Mouse (Mus musculus) embryonic facial prominence, embryonic 14.5 days (tissue): ENCODE measurements at regions not wholly inside any gene's neighbourhood (a gene's known extent, or its start where the extent isn't known, plus 50 kb on each side); places are given as distances from the start of the nearest gene placed in this dataset.

ENCODE experiments used
- ATAC-seq: fragments of 200-750 bp; cut with Nextera tagmentation; 2 replicates; pipeline ENCODE4 v1.8.0; 2017; ENCODE audit warnings: low read depth, moderate number of reproducible peaks, moderate TSS enrichment
- DNase-seq: peaks from one replicate; pipeline ENCODE4 v3.0.0-alpha.2; 2015; ENCODE audit warnings: low spot score
- H3K27ac ChIP-seq: fragments of 300-500 bp; sonication (generic); replicated peaks from 2 replicates; pipeline ENCODE4 v1.5.1; 2014; ENCODE audit warnings: low read depth, mild to moderate bottlenecking, low read length, moderate library complexity
- H3K27me3 ChIP-seq: fragments of 300-500 bp; sonication (generic); replicated peaks from 2 replicates; pipeline ENCODE4 v1.6.1; 2014; ENCODE audit warnings: low read length; ENCODE audit not compliant: control insufficient read depth, insufficient read depth
- H3K36me3 ChIP-seq: fragments of 300-500 bp; sonication (generic); 2 replicates; pipeline ENCODE4 v1.6.1; 2014; ENCODE audit warnings: low read length, mixed read lengths; ENCODE audit not compliant: control insufficient read depth, insufficient read depth
- H3K4me1 ChIP-seq: fragments of 300-500 bp; sonication (generic); 2 replicates; pipeline ENCODE4 v1.6.1; 2014; ENCODE audit warnings: antibody characterized with exemption, low read length; ENCODE audit not compliant: control insufficient read depth, insufficient read depth
- H3K4me2 ChIP-seq: fragments of 300-500 bp; sonication (generic); 2 replicates; pipeline ENCODE4 v1.6.1; 2014; ENCODE audit warnings: low read depth, mild to moderate bottlenecking, low read length, moderate library complexity, mixed read lengths
- H3K4me3 ChIP-seq: fragments of 300-500 bp; sonication (generic); 2 replicates; pipeline ENCODE4 v1.5.1; 2014; ENCODE audit warnings: low read depth, mild to moderate bottlenecking, low read length
- H3K9ac ChIP-seq: fragments of 300-500 bp; sonication (generic); 2 replicates; pipeline ENCODE4 v1.6.1; 2014; ENCODE audit warnings: low read depth, mild to moderate bottlenecking, low read length, moderate library complexity, mixed read lengths
- H3K9me3 ChIP-seq: fragments of 300-500 bp; sonication (generic); 2 replicates; pipeline ENCODE4 v1.6.1; 2016; ENCODE audit warnings: low read length; ENCODE audit not compliant: control insufficient read depth
- WGBS: fragments of 180-500 bp; shearing (Covaris S2); extraction: QIAGEN DNeasy Blood & Tissue Kit; methylation state at CpG from one replicate; pipeline ENCODE4 v1.1.7; 2014; 5-methylcytosine and 5-hydroxymethylcytosine counted together

DNA sequence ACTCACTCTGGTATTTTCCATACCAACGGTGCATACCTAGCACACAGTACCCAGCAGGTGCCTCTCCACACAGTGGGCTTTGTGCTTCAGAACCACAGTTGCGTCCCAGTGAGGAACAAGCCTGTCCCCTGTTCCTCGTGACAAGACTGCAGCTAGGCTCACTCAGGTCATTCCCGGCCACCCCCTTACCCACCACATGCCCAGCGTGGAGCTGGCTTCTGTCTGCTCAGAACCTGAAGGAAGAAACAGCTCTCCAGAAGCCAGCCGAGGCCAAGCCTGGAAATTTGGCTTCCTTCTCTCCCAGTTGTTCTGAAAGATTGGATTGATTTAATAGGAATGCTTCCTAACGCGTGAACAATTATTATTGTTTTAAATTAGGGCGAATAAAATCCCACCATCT, 118.1 kb upstream of the Zmiz1 start:
- Histone ChIP-seq H3K9me3 (no peaks in the 10 kb centered on the region), H3K9ac (no peak overlapping the region), H3K4me2 (no peak overlapping the region), H3K36me3 (no peaks in the 10 kb centered on the region), H3K4me3 (no peak overlapping the region), H3K4me1 (peaks cover 41% of the 10 kb centered on the region), H3K27me3 (no peaks in the 10 kb centered on the region), H3K27ac (no peak overlapping the region)
- WGBS = 69% methylated on average over 9 of the region's 9 CpGs
- ATAC-seq = no peak
- no peak for DNase-seq

DNA sequence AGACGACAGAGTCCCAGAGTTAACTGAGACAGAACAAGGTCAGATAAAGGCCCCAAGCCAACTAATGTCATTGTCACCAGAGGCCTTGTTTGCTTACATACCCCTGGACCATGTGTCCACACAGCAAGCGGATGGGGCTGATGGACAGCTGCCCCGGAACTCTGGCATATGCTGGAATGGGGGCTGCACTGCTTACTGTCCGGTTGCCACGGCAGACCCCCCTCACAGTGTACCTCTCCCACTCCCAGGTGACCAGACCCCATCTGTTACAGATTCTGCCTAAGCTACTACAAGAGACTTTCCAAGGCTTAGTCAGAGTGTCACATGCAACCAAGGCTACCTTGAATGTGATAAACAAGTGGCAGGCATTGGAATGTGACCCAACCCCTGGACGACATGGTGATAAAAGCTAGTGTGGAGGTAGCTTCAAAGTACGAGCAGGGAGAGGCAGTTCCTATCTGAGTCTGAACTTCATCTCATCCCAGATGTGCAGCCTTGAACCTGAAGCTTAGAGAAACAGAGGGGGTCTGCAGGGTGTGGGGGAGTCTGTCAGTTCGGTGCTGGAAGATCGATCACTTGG, 117.0 kb upstream of the Zmiz1 start:
- no peaks in the 10 kb centered on the region for H3K36me3 ChIP-seq
- no peaks in the 10 kb centered on the region for H3K27me3 ChIP-seq
- H3K27ac ChIP-seq = no peak overlapping the region
- DNase-seq (no peak), ATAC-seq (no peak)
- no peaks in the 10 kb centered on the region for H3K9me3 ChIP-seq
- 69% methylated on average over 9 of the region's 9 CpGs for WGBS
- no peak overlapping the region for H3K9ac ChIP-seq
- no peak overlapping the region for H3K4me3 ChIP-seq
- H3K4me2 ChIP-seq = no peak overlapping the region
- peaks cover 45% of the 10 kb centered on the region for H3K4me1 ChIP-seq

DNA sequence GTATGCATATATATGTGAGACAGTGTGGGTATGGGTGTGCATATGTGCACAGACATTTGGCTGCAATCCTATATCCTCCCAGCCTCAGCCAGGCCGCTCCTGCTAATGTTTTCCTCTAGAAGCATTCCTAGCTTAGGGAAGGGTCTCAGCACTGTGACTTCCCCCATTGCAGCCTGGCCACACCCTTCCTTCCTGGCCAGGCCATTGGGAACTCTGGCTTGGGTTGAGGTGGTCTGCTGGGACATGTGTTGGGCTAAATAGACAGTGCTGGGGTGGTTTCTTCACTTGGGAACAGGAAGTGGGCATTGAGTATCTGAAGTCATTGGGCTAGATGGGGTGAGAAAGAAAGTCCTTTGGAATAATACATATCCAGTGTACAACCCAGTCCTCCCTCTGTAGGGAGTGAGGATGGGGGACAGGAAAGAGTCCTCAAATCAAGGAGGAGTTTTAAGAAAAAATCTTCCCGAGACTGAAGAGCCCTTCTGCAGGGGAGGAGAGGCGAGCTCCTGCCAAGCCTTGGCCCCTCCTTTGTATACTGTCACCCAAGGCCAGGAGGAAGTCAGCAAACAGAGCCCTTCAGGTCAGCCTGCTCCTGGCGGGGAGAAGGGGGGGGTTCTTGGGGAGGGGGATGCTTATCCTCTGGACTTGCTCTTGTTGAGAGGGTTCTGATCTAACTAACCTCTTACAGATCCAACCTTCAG, 116.0 kb upstream of the Zmiz1 start:
- Histone ChIP-seq H3K36me3 (no peaks in the 10 kb centered on the region), H3K4me2 (no peak overlapping the region), H3K4me1 (peaks cover 39% of the 10 kb centered on the region), H3K4me3 (no peak overlapping the region), H3K27ac (no peak overlapping the region; the same call in 1 of the 2 replicates), H3K27me3 (no peaks in the 10 kb centered on the region), H3K9me3 (no peaks in the 10 kb centered on the region), H3K9ac (no peak overlapping the region)
- DNase-seq = no peak
- ATAC-seq = no peak
- 25% methylated on average over 4 of the region's 4 CpGs for WGBS

DNA sequence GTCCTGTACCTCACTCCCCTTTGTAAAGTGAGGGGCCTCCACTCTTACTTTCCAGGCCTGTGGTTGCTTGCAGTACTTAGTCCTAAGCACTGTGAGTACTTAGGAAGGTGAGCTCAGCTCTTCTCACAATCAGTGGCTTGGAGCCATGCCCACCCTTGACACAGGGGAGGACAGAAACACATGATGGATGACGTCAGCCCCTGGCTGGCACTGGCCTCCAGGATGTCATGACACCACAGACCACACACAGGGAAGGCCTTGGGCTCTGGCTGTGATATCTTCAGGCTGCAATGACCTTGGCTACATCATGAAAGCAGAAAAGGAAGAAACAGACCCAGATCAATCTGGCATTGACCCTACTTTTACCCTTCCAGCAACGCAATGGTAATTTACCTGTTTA, 113.0 kb upstream of the Zmiz1 start:
- H3K9ac ChIP-seq = no peak overlapping the region
- H3K9me3 ChIP-seq = no peaks in the 10 kb centered on the region
- H3K27me3 ChIP-seq = no peaks in the 10 kb centered on the region
- DNase-seq = no peak
- WGBS = 36% methylated on average over 2 of the region's 2 CpGs
- no peak overlapping the region for H3K4me3 ChIP-seq
- H3K36me3 ChIP-seq = no peaks in the 10 kb centered on the region
- no peak overlapping the region for H3K27ac ChIP-seq
- H3K4me2 ChIP-seq = no peak overlapping the region
- peaks cover 36% of the 10 kb centered on the region for H3K4me1 ChIP-seq
- ATAC-seq = no peak

DNA sequence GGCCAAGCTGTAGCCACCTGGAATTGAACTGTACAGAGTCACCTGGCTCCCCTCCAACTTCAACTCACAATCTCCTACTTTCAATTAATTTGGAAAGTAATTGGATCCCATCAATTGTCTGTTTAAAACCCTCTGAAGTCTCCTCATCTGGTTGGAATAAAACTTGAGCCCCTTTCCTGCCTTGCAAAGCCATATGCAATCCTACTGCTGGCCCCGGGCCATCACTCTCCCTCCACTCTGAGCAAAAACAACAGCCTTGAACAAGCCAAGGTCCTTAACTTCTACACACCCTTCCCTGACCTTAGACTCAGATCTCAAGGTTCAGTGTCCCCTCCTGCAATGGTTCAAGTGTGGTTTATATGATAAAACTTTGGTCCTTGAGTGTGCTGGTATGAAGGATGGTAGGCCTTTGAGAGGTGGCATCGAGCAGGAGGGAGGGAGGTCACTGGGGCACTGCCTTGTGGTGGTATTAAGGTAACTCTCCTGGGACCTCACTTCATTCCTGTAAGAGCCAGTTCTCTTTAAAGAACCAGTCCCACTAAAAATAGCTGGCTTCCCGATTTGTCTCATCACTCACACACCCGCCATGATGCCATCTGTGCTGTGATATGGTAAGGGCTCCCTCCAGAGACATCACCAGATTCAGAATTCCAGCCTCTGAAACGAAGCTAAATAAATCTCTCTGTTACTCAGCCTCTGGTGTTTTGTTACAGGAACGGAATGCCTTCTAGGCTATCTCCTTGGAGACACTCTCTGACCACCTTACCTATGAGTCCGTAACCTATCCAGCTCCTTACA, 112.0 kb upstream of the Zmiz1 start:
- H3K4me1 ChIP-seq = peaks cover 37% of the 10 kb centered on the region
- WGBS = 50% methylated on average over 7 of the region's 7 CpGs
- no peaks in the 10 kb centered on the region for H3K9me3 ChIP-seq
- H3K27me3 ChIP-seq = no peaks in the 10 kb centered on the region
- H3K4me2 ChIP-seq = no peak overlapping the region
- ATAC-seq (peak; percentile 43; the same call in 1 of the 2 replicates), DNase-seq (peak; percentile 78)
- H3K9ac ChIP-seq = no peak overlapping the region
- no peak overlapping the region for H3K4me3 ChIP-seq
- peak overlapping the region; percentile 23 for H3K27ac ChIP-seq
- H3K36me3 ChIP-seq = no peaks in the 10 kb centered on the region

DNA sequence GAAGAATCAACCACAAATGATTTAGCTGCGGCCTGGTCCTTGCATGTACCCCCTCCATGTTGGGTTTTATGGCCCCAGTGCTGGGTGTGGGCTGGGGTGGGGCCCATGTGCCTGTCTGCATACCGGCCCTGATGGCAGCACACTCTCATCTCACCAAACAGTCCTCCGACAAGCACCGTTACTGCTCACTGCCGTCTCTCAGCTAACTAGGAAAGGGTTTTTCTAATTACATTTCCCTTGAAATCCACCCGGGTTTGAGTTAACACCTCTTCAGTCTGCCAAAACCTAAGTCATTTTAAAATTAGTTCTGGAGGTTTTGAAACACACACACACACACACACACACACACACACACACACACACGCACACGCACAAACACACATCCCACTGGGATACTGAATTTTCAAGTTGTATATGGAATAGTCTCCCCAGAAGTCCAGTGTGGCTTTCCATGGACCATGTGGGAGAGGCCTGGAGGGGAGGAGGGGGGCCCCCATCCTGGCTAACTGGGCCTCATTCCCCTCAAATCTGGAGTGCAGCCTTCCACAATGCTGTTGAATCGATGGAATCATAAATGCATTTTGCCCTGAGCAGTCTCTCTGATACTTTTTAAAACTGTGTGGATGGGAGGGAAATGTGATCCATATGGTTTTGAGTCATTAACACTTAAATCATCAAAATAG, 108.6 kb upstream of the Zmiz1 start:
- Histone ChIP-seq H3K4me3 (no peak overlapping the region), H3K27ac (peak overlapping the region; percentile 64), H3K36me3 (no peaks in the 10 kb centered on the region), H3K4me2 (no peak overlapping the region), H3K9ac (no peak overlapping the region), H3K9me3 (no peaks in the 10 kb centered on the region), H3K4me1 (peaks cover 36% of the 10 kb centered on the region), H3K27me3 (no peaks in the 10 kb centered on the region)
- ATAC-seq (peak; percentile 74), DNase-seq (peak; percentile 82)
- 39% methylated on average over 9 of the region's 9 CpGs for WGBS

DNA sequence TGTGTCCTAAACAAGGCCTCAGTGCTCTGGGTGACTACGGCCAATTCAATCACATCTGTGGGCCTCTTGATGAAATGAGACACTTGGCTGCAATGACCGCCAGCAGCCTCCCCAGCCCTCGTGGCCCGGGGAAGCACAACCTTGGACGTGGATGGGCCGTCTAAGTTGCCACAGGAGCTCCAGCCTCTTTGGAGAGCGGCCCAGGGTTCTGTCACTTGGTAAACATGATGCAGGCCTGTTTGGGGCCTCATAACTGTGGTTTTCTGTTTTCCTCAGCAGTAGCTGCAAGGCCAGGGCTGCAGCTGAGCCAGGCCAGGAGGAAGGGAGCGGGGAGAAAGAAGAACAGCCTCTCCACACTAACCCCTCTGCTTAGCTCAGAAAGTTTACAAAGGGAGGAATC, 105.2 kb upstream of the Zmiz1 start:
- Histone ChIP-seq H3K4me2 (no peak overlapping the region), H3K27ac (peak overlapping the region; percentile 61), H3K4me3 (no peak overlapping the region), H3K4me1 (peaks cover 32% of the 10 kb centered on the region), H3K27me3 (no peaks in the 10 kb centered on the region), H3K36me3 (no peaks in the 10 kb centered on the region), H3K9me3 (no peaks in the 10 kb centered on the region), H3K9ac (no peak overlapping the region)
- ATAC-seq (peak; percentile 51; the same call in 1 of the 2 replicates), DNase-seq (peak; percentile 80)
- WGBS = 61% methylated on average over 8 of the region's 8 CpGs

DNA sequence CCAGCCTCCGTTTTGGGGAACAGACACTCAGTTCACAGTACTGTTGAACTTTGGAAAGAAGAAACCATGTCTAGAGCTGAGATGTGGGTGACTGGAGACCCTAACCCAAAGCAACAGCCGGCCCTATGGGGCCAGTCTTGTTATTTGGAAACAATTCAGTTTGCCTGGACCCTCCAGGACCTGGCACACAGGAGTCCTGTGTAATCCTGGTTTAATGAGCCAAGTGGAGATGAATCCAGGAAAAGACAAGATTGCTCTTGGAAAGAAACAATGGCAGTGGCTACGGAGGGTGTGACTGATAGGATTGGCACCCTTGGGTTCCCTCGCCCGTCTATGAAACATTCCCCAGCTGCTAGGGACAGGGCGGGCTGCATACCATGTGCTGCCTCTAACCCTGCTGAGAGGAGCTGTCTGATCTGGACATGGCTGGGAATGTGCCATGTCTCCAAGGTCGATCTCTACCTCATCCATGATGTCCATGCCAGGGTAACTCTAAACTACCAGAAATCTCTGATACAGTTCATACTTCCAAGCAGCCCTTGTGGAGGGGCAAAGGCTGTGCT, 104.6 kb upstream of the Zmiz1 start:
- peaks cover 31% of the 10 kb centered on the region for H3K4me1 ChIP-seq
- H3K9ac ChIP-seq = no peak overlapping the region
- no peaks in the 10 kb centered on the region for H3K9me3 ChIP-seq
- no peak overlapping the region for H3K4me2 ChIP-seq
- H3K27ac ChIP-seq = peak overlapping the region; percentile 61
- H3K4me3 ChIP-seq = no peak overlapping the region
- no peaks in the 10 kb centered on the region for H3K27me3 ChIP-seq
- 70% methylated on average over 7 of the region's 7 CpGs for WGBS
- no peaks in the 10 kb centered on the region for H3K36me3 ChIP-seq
- DNase-seq (no peak), ATAC-seq (no peak)
